Mouse (Mus musculus) erythroid progenitor cell, adult 5-6 weeks (primary cell): Measurements from ENCODE around the gene Stk39. TPM values are rescaled to one million over a fixed set of nuclear protein-coding genes. Genes with fewer than 3 reads are reported as not detected.

Experiments
- ATAC-seq: replicated peaks from 2 replicates; pipeline ENCODE4 v1.8.0; 2016; ENCODE audit warnings: moderate number of reproducible peaks, mild to moderate bottlenecking, moderate TSS enrichment, inconsistent platforms; ENCODE audit not compliant: poor library complexity, low FRiP score, severe bottlenecking
- total RNA-seq, 2 experiments: library from RNA; stranded (forward) in 1 of 2; stranded (reverse) in 1 of 2; fragments of 150-400 nt in 1 of 2; fragments of 186-747, 209-891 nt in 1 of 2; gene quantifications; 2 replicates each; pipeline versions ENCODE4 v1.2.3 to v1.2.4; 2015 to 2017; ENCODE audit warnings: low replicate concordance in 2 of 2

Gene Stk39
- total RNA-seq, 2 experiments from 2014 or later: 1.1 to 15.1 TPM

GRCm38 (mm10) chr2:68304771-68305460 is 167.2 kb downstream of the Stk39 start:
- no peak for ATAC-seq

GRCm38 (mm10) chr2:68301811-68302542 is 170.1 kb downstream of the Stk39 start:
- no peak for ATAC-seq

- ATAC-seq: no peak
Measured at GRCm38 (mm10) chr2:68298356-68298755, 173.7 kb downstream of the Stk39 start.

GRCm38 (mm10) chr2:68297955-68298354 is 174.1 kb downstream of the Stk39 start:
- ATAC-seq: no peak

- ATAC-seq: no peak
Measured at GRCm38 (mm10) chr2:68296743-68297142, 175.3 kb downstream of the Stk39 start.

GRCm38 (mm10) chr2:68292539-68293320 is 179.3 kb downstream of the Stk39 start:
- ATAC-seq: no peak

GRCm38 (mm10) chr2:68291895-68292294 is 180.2 kb downstream of the Stk39 start:
- ATAC-seq: no peak

GRCm38 (mm10) chr2:68289961-68290360 is 182.1 kb downstream of the Stk39 start:
- no peak for ATAC-seq

GRCm38 (mm10) chr2:68289177-68289576 is 182.9 kb downstream of the Stk39 start:
- no peak for ATAC-seq

GRCm38 (mm10) chr2:68288106-68288505 is 184.0 kb downstream of the Stk39 start:
- no peak for ATAC-seq

GRCm38 (mm10) chr2:68284391-68284790 is 187.7 kb downstream of the Stk39 start:
- no peak for ATAC-seq

GRCm38 (mm10) chr2:68283021-68283548 is 189.0 kb downstream of the Stk39 start:
- ATAC-seq: no peak

GRCm38 (mm10) chr2:68281575-68281974 is 190.5 kb downstream of the Stk39 start:
- ATAC-seq: no peak

- ATAC-seq: no peak
Measured at GRCm38 (mm10) chr2:68271301-68271700, 200.8 kb downstream of the Stk39 start.

- ATAC-seq: no peak
Measured at GRCm38 (mm10) chr2:68270836-68271235, 201.2 kb downstream of the Stk39 start.

GRCm38 (mm10) chr2:68269646-68270045 is 202.4 kb downstream of the Stk39 start:
- no peak for ATAC-seq

GRCm38 (mm10) chr2:68264826-68265225 is 207.2 kb downstream of the Stk39 start:
- no peak for ATAC-seq

- no peak for ATAC-seq
Measured at GRCm38 (mm10) chr2:68260911-68261310, 211.2 kb downstream of the Stk39 start.

- ATAC-seq: no peak
Measured at GRCm38 (mm10) chr2:68257571-68257970, 214.5 kb downstream of the Stk39 start.

- no peak for ATAC-seq
Measured at GRCm38 (mm10) chr2:68256472-68256871, 215.6 kb downstream of the Stk39 start.
